Mouse (Mus musculus) v-Abl transformed pro-B cells (cell line): ENCODE data around the gene Icos.

Source experiments
- in situ Hi-C, 2 experiments: fragments of 400-800 bp; cut with MboI; formaldehyde crosslinking; loops; one replicate each; pipeline ENCODE4 v1.15.1; 2025; ENCODE audit not compliant: unreplicated experiment in 2 of 2

The Icos gene

DNA sequence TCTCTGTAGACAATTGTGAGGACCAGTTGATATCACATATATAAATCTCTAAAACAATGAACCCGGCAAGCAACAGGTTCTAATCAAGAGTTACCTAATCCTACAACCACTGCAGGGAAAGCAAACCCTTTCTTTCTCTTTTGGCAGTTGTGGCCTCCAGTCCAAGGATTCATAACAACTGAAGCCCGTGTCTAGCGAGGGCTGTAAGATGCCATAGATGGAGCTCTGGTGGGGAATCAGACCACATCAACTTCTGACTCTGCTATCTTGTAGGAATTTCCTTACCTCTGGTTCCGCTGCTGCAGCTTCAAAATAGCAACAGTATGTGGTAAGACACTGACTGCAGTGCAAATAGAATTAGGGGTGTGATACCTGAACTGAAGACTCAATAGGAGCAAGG, 18.5 kb upstream of the Icos start:
- in situ Hi-C loops = loop anchor here (5.0 to 25.0 kb wide), 8 partner anchors 424 to 1247 kb away; no protein-coding TSS in a partner anchor

DNA sequence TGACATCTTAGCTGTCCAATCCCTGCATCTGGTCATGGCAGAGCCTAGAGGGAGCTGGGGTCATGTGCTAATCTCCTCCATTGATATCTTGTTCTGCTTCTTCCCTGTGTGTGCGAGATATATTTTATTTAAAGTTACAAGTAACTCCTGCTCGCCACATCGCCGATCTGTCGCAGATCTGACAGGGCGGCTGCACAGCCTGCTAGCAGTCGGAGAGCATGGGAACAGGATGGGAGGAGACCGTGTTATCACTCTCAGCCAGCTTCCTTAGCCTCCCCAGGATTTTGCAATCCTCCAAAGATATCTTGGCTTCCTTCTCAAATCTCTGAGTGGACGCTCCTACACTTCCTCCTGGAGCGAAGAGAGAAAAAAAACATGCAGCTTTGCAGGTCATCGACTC, 17.3 kb upstream of the Icos start:
- in situ Hi-C loops = loop anchor here (10.0 to 25.0 kb wide), 3 partner anchors 673 to 1248 kb away; no protein-coding TSS in a partner anchor

DNA sequence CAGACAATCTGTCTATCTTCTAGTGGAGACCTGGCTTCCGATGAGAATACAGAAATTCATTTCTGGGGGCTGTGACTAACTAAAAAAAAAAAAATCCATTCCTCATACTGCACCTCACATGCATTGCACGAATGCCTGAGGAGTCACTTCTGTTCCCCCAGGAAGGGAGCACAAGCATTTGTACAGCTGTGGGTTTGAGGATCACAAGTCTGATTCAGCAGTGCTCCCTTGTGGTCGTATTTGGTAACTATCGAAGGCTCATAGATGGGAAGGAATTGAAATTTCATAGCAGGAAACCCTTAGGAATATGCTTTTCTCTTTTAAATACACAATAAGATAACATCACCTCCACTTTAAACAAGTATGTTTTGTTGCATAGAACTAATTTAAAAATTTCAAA, 16.6 kb upstream of the Icos start:
- in situ Hi-C loops = loop anchor here (10.0 to 25.0 kb wide), 3 partner anchors 674 to 1249 kb away; no protein-coding TSS in a partner anchor

DNA sequence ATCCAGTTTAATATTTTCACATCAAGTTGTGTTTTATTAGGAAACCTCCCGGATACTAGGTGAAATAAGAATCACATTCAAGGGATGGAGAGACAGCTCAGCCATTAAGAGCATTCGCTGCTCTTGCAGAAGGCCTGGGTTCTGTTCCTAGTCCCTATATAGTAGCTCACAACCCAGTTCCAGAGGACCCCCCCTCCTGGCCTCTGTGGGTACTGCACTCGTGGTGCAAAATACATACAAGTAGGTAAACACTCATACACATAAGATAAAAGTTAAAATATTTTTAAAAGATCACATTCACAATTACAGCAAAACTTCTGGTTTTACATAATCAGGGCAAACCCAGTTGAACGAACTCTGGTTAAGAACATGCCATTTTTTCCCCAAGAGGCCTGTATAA, 15.6 kb upstream of the Icos start:
- in situ Hi-C loops = loop anchor here (10.0 to 25.0 kb wide), 3 partner anchors 675 to 1250 kb away; no protein-coding TSS in a partner anchor

DNA sequence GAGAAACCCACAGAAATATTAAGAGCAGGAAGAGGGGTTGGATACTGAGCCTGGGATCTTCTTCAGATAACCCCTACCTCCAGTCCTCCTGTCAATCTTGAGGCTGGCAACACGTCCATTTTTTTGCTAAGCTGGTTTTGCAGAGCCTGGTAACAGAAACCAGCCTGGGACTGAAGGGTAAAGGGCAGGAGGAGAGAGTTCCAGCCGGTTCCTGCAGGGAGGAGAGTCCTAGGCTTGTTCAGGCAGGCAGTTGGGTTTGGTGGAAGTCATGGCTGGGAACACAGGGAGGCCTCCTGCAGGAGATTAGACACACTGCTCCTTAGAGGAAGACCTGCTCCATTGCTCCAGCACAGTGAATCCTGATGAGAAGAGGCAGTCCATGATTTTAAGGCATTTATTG, 10.2 kb upstream of the Icos start:
- in situ Hi-C loops = loop anchor here (10.0 to 25.0 kb wide), 3 partner anchors 680 to 1255 kb away; no protein-coding TSS in a partner anchor

DNA sequence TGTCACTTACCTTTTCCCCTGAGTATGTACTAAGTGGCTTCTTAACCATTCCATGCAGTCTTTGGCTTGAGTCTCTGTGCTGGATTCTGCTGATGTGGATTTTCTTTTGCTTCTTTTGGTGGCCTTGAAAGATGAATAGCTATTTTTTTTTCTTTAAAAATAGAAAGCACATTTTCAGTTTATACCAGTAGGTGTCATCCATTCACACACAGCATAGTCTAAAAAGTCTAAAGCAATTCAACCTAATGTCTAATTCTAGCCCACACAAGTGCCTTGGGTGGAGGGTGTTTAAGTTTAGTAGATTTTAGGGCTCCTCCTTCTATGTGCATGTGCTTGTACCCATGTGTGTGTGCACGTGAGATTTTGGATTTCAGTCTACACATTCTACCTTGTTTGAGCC, 6.9 kb upstream of the Icos start:
- in situ Hi-C loops = loop anchor here (25.0 kb wide), 2 partner anchors 684 to 1259 kb away; no protein-coding TSS in a partner anchor

DNA sequence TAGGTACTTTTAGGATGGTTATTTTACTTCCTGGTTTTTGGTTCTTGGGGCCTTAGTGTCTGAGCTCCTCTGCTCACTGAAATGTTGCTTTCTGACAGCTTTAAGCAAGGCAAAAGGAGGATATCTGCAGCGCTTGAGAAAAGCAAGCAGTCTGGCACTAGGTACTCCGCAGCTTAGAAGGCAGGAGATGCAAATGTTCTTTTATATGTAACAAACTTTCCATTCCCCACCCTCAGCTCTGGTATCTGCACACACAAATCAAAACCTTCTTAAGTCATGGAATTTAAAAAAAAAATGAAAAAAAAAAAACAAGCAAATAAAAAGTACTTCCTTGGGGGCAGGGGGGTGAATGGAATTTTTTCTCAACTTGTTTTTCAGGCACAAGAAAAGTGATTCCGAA, 3.5 kb upstream of the Icos start:
- in situ Hi-C loops = loop anchor here (25.0 kb wide), 2 partner anchors 687 to 1262 kb away; no protein-coding TSS in a partner anchor

DNA sequence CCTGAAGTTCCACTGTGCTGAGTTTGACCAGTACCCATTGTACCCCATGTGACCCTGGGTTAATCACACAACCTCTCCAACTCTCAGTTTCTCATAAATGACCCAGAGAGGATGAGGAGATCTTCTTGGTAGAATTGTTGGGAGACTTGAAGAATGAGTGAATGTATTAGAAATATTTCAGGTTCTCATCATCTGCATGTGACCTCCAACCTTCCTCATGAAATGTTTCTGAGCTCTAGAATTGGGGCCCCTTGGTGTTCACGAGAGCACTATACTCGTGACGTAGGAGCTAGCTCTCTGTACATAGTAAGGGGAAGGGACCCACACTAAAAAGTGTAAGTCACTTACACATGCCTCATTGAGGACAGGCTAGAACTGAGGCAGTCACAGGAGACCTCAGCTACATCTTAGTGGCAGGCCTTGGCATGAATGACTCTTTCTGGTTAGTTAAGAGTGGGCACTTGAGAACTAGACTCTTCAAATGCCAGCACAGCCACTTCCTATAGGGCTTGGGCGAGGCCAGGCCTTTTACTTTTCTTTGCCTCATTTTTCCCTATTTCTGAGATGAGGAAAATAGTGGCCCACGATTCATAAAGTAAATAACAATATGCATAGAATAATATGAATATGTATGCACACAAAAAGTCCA, 2.0 kb upstream of the Icos start:
- in situ Hi-C loops = no loop called here

DNA sequence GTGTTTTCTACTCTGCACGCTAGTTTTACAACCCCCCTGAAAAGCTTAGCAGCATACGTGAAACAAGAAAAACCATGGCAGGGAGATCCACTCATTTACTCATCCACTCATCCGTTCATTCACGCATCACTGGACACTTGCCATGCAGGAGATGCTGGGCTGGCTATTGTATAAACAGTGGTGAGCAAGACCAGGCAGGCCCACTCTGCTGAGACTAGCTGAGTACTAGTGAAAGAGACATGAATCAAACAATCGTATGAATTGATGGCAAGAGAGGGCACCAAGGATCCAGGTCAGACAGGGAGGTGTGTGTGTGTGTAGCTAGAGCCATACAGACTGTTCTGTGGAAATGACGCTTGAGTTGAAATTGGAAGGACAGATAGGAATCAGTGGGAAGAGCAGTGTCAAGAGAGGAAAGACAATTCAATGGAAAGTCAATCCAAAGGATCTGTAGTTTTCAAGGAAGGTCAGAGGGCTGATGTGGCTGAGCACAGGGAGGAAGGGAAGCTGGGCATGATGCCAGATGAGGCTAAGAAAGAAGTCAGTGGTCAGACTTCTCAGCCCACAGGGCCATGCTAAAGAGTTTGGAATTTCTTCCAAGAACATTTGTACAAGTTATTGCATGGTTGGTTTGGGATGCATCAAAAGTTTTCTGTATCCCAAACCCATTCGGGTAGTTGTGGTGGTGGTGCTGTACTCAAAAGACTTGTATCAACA, 1.6 kb downstream of the Icos start:
- in situ Hi-C loops = no loop called here

DNA sequence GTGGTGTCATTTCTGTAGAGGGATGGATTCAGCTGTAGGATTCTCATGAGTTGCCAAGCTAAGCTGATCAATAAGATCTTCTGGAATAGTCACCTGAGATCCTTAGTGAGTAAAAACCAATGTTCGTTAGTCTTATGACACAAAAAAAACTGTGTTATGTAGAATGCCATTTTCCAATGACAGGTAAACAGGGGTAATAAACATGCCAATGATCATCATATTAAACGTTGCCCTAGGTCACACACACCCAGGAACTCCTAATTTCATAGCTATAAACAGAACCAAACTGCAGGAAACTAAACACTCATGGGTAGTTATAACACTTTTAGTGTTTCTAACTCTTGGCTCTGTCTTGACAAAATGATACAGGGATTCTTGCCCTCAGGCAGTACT, 2.1 kb downstream of the Icos start:
- in situ Hi-C loops = no loop called here

DNA sequence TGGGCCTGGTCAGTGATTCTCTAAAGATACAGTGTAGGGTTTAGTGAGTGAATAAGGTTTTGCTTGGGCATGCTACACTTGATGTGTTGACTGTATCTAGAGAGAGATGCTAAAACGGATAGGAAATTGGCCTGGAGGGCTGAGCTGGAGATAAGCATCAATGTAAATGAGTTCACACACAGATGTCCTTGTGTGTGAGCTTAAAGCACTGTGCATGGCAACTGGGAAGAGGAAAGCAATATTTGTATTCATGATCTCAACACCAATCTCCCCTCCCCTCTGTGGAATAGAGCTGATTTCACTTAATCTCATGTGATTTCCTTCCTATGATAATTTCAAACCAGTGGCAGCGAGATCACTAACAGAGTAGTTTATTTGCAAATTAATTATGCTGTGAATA, 7.3 kb downstream of the Icos start:
- in situ Hi-C loops = no loop called here

DNA sequence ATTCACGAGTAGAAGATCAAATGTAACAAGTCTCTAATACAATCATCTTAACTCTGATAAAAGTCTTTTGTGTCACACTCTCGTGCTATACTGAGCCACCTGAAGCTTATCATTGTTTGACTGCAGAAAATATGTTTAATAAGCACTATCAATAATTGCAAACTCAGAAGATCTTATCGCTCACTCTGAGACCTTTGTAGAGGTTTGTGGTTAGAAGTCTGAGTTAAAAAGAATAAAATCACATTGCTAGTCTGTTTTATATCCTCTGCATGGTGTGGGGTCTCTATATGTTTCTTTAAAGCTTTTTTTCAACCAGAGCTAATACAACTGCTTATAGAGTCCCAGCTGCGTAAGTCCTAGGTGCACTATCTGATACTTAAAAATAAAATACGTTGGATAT, 8.4 kb downstream of the Icos start:
- in situ Hi-C loops = no loop called here

DNA sequence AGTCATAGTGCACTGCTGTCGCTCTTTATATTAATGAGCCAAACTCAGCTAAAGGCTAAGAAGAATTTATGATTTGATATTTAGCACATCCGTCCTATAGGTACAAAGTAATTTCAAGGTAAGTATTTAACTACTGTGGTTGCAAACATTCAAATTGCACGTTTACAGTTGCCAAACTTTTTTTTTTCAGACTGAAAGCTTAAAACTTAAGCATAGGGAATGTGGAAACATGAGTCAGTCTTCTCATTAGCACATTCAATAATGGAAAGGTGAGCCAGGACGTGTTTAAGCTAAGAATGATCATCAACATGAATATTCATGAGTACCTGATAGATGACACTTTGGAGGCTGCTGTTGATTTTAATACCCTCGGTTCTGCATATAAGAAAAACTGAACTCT, 11.4 kb downstream of the Icos start:
- in situ Hi-C loops = no loop called here

DNA sequence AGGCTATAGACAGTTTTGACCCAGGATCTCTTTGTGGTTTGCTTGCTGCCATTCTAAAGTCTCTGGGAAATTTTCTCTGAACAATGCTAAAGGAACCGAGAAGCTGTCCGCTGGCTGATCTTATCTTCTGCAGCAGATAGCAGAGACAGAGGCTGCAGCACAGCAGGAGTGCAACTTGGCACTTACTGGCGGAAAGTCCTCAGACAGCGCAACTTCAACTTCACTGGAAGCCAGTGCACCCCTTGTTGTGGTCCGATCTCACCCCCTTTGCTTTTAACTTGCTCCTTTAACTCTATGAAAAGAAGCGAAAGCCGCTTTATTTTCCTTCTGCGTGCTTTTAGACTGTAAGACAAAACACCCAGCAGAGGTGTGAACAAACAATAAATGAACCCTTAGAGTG, 12.6 kb downstream of the Icos start:
- in situ Hi-C loops = no loop called here

DNA sequence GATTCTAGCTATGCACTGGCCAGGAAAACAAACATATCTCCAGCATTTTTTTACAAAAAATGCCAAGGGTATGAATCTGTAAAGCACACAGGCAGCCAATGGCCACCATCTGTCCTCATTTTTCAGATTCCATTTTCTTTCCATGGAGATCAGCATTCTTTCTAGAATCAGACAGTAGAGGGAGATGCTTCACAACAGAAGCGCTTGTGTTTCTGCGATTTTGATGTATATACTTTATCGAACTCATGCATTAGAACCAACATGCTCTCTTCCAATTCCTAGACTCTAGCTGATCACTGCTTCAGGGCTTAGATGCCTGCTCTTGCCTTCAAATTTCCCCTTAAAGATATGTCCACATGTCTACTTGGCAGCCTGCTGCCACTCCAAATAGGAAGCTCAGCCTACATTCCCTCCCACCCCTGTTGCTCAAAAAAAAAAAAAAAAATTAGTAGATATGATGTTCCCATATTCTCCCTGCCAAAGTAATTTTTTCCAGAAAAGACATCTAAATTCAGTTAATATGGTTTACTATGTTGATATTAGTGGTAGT, 20.4 kb downstream of the Icos start:
- in situ Hi-C loops = no loop called here

DNA sequence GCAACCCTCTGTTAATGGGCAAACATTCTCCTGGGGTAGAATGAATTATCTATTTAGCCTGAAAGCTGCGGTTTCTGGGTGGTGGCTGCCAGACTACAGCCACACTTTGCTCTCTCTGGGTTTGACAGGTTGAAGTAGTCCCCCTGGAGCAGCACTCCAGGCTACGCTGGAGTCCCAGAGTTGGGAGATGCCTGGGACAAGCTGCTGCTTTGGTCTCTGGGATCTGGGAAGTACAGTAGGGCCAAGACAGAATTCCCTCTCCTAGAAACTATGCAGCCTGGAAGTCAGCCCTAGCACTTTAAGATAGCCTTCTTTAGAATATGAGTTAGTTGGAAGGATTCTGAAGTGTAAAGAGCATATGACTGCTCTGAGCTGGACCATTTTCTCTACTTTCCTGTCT, 21.0 kb downstream of the Icos start:
- in situ Hi-C loops = no loop called here

DNA sequence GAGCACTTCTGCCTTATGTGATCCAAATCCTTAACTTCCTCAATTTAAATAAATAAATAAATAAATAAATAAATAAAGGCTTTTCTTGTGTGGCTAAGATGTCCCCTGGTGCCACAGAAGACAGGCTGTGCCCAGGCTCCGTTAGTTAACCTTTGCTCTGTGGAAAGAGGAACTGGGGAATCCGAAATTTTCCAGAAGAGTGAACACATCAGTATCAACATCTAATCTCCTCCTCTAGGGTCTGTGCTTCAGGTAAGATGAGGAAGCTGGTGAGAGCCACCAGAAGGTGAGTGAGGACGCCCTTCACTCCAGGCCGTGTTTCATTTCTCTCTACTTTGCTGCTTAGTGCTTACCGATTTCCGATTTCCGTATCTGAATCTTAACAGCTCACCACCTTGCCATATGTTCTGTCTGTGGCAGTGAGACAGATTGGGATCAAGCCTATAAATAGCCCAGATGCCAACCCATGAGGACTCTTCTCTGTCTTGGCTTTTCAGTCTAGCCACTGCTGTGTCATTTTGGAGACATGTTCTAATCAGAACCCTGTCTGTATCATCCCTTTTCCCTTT, 24.1 kb downstream of the Icos start:
- in situ Hi-C loops = no loop called here

DNA sequence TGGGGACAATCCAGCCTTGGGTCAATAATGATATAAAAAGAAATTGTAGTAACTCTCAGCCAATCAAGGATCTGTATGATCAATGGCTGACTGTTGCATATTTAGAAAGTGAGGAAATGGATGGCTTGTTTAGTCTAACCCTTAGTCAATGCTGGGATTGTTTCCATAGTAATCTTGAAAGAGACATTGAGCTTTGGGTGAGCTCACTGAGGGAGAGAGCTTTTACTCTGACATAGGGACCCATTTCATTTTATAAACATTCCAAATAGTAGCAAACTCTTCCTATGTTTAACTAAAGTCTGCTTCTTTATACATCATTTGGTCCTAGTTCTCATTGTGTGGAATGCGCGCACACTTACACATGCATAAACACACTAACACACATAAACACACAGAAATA, 28.5 kb downstream of the Icos start:
- in situ Hi-C loops = no loop called here

DNA sequence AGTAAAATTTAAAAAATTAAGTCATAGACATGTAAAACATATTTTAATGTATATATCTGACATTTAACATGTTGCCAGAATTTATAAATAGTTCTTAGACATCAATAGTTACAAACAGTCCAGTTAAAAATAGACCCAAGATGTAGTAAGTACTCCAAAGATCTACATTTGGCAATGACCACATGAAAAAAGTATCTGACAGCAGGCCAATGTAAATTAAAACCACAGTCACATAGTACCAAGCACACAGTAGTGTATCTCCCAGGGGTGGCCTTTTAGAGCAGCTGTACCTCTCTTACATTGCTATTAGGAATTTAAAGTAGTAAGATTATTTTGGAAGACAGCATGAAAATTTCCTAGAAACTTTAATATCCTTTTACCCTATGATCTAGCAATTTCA, 29.8 kb downstream of the Icos start:
- in situ Hi-C loops = no loop called here

DNA sequence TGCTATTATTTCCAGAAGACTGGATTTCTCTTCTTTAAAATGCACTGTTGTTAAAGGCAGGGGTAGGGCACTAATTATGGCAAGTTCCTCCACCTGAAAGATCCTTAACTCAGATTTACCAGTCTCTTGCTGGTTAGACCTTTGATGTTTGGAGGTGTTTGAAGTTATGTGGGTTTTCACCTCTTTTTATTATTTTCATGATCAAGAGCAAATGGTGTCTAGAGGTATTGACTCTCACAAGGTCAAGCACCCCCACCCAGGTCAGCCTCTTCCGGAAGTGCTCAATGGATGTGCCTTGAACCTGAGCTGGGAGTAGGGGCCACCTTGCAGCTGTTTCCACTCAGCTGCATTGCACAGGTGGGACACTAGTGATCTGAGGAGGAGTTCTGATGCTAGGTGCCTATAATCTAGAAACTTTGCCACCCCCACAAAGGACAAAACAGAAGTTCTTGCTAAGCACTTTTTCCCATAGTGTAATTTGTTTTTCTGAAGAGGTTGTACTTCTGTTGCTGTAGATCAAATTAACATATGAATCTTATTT, 38.9 kb downstream of the Icos start:
- in situ Hi-C loops = no loop called here

DNA sequence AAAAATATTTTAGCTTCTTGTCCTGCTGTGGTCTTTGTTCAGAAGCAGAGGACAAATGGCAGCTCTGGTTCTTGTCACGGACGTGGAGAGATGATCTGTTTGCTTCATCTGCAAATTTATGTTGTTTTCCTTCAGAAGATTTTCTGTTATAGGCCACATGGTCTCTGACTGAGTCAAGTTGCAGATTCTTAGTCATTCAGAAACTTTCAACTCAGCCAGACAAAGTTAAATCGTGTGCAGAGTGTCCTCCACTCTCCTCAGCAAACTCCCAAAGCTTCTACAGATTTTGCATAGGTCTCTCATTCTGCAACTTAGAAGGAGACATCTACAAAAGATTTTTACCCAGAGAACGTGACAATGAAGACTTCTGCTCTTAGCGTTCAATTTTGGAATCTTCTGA, 49.0 kb downstream of the Icos start:
- in situ Hi-C loops = no loop called here
